Mouse (Mus musculus): Measurements from ENCODE around the gene Gm6592.
A peak's percentile ranks its signal among the peaks of the same experiment; 100 is the strongest.
"Not testable (repeated sequence)": the region's sequence is repeated elsewhere in the genome, so short reads cannot be mapped to it uniquely, and the experiment has no call there.

Gm6592 gene

GRCm38 (mm10) chrX:8843694-8844093 is at the start of gene Gm6592:
Gene Gm6592, plus strand, starts transcription at chrX:8843994.
- no peak for DNase-seq (ENCODE audit: extremely low spot score)

- DNase-seq (ENCODE audit: extremely low spot score) = not testable (repeated sequence)
These were observed 40.4 kb upstream of the Gm6592 start, which contains the start of gene Ssxb5 for GRCm38 (mm10) chrX:8803391-8803790. Gene Ssxb5, plus strand, starts transcription at chrX:8803691.

GRCm38 (mm10) chrX:8832043-8832442 is 11.8 kb upstream of the Gm6592 start:
- DNase-seq (ENCODE audit: extremely low spot score) = peak; percentile 4

- no peak for DNase-seq (ENCODE audit: extremely low spot score)
These were observed 8.7 kb downstream of the Gm6592 start for GRCm38 (mm10) chrX:8852486-8852885.

GRCm38 (mm10) chrX:8864331-8864730 is 20.5 kb downstream of the Gm6592 start:
- peak; percentile 40 for DNase-seq (ENCODE audit: extremely low spot score)

- DNase-seq (ENCODE audit: extremely low spot score) = not testable (repeated sequence)
These were observed 30.2 kb downstream of the Gm6592 start, which contains the start of gene Gm5751 for GRCm38 (mm10) chrX:8873953-8874352. Gene Gm5751, plus strand, starts transcription at chrX:8874253.

- no peak for DNase-seq (ENCODE audit: extremely low spot score)
These were observed 40.5 kb downstream of the Gm6592 start for GRCm38 (mm10) chrX:8884336-8884735.

- DNase-seq (ENCODE audit: extremely low spot score) = no peak
These were observed 48.2 kb downstream of the Gm6592 start for GRCm38 (mm10) chrX:8891975-8892342.

- peak; percentile 66 for DNase-seq (ENCODE audit: extremely low spot score)
These were observed 48.8 kb downstream of the Gm6592 start, which contains the start of gene B630019K06Rik for GRCm38 (mm10) chrX:8892343-8893155. Gene B630019K06Rik, plus strand, starts transcription at chrX:8892382.

GRCm38 (mm10) chrX:8893182-8893651 is 49.4 kb downstream of the Gm6592 start:
- DNase-seq (ENCODE audit: extremely low spot score) = no peak

Measured in embryo, embryonic 9.5 days (tissue).